27 mouse cellular contexts compared by ENCODE assay signal in genomic region chr8:64820940-64821339, GRCm38 (mm10). TPM values are rescaled to one million over a fixed set of nuclear protein-coding genes. Genes with fewer than 3 reads are reported as not detected.
DNase-seq lines count a peak whose midpoint lies in the region; ATAC-seq and TF ChIP-seq lines count a peak whose summit lies in the region.
"Had no signal": no experiment of that assay in that cellular context is flagged by ENCODE, and none has a peak within 500 bp of the region (broad histone marks: within the 10 kb centered on the region; RNA-seq: fewer than 3 reads in every experiment).

No protein-coding gene starts in this region.

- no peak for DNase-seq in heart, postnatal 36 days
- DNase-seq in testis, postnatal 14 days (ENCODE audit: low spot score), result peak; percentile 31
- no peak for DNase-seq in testis, postnatal 10 days (ENCODE audit: low spot score)
- DNase-seq in gastrocnemius, postnatal 36 days, result no peak
- DNase-seq in kidney, adult 2 months, result no peak
- DNase-seq: adrenal gland, postnatal 25 days; cerebellum, adult 9-11 months; gastrocnemius, postnatal 14 days; kidney, adult 11 months; liver; lung, postnatal 36 days; retina, postnatal 1 day; right cerebral cortex, postnatal 25 days; thymus, adult 2 months had no signal

- 68% methylated on average over 4 of the region's 4 CpGs for WGBS in heart, embryonic 13.5 days
- WGBS in intestine, postnatal 0 days, result 80% methylated on average over 4 of the region's 4 CpGs
- 97% methylated on average over 4 of the region's 4 CpGs for WGBS in kidney, adult 2 months

- H3ac ChIP-seq in myocyte (ENCODE audit: control insufficient read depth, insufficient read length), result no peak overlapping the region

- no peak overlapping the region for H3K4me3 ChIP-seq in heart, embryonic 13.5 days
- H3K4me3 ChIP-seq in intestine, postnatal 0 days (ENCODE audit: low read depth, low read length), result no peak overlapping the region
- H3K4me3 ChIP-seq in myocyte, result no peak overlapping the region
- H3K4me3 ChIP-seq in kidney, adult 2 months (ENCODE audit: insufficient read depth, low read depth, low read length), result no peak overlapping the region
- H3K4me3 ChIP-seq: embryonic facial prominence, embryonic 10.5 days; heart, embryonic 10.5 days; limb, embryonic 10.5 days; liver, embryonic 15.5 days; lung, embryonic 15.5 days; midbrain, embryonic 12.5 days; neural tube, embryonic 12.5 days had no signal

- 0 out of 2 replicates have a peak overlapping the region, but pooled peaks have one; percentile 24 for H3K27ac ChIP-seq in heart, embryonic 13.5 days (replicated peaks)
- H3K27ac ChIP-seq in intestine, postnatal 0 days (ENCODE audit: low read depth, low read length), result no peak overlapping the region
- H3K27ac ChIP-seq in kidney, adult 2 months (ENCODE audit: insufficient read depth, low read depth, low read length), result no peak overlapping the region
- H3K27ac ChIP-seq: embryonic facial prominence, embryonic 10.5 days; heart, embryonic 10.5 days; kidney, postnatal 0 days; limb, embryonic 10.5 days; liver, embryonic 15.5 days; lung, embryonic 15.5 days; midbrain, embryonic 12.5 days; neural tube, embryonic 12.5 days had no signal

- peaks cover 11% of the 10 kb centered on the region for H3K4me1 ChIP-seq in heart, embryonic 13.5 days
- no peaks in the 10 kb centered on the region; the same call in 1 of the 2 replicates for H3K4me1 ChIP-seq in intestine, postnatal 0 days (replicated peaks; ENCODE audit: control insufficient read depth, insufficient read depth, low read length)
- H3K4me1 ChIP-seq in kidney, adult 2 months (ENCODE audit: control insufficient read depth, insufficient read depth, low read length), result no peaks in the 10 kb centered on the region
- H3K4me1 ChIP-seq: embryonic facial prominence, embryonic 10.5 days; limb, embryonic 10.5 days; liver, embryonic 15.5 days; lung, embryonic 15.5 days; neural tube, embryonic 12.5 days had no signal

- no peaks in the 10 kb centered on the region for H3K79me2 ChIP-seq in myocyte (ENCODE audit: control insufficient read depth, insufficient read depth)

- no peak overlapping the region for H3K4me2 ChIP-seq in heart, embryonic 13.5 days
- no peak overlapping the region for H3K4me2 ChIP-seq in intestine, postnatal 0 days (replicated peaks; ENCODE audit: low read depth)
- H3K4me2 ChIP-seq in myocyte (ENCODE audit: low read depth), result no peak overlapping the region
- H3K4me2 ChIP-seq: liver, embryonic 15.5 days; lung, embryonic 15.5 days; midbrain, embryonic 12.5 days; neural tube, embryonic 12.5 days had no signal

- no peak overlapping the region for H3K9ac ChIP-seq in heart, embryonic 13.5 days
- no peak overlapping the region for H3K9ac ChIP-seq in intestine, postnatal 0 days (ENCODE audit: low read depth, low read length)
- H3K9ac ChIP-seq: liver, embryonic 15.5 days; lung, embryonic 15.5 days; midbrain, embryonic 12.5 days; neural tube, embryonic 12.5 days had no signal

- intact Hi-C loops in heart, postnatal 36 days (cut with DNase I), result no loop called here
- intact Hi-C loops in gastrocnemius, postnatal 36 days (cut with DNase I), result no loop called here

- ATAC-seq in heart, embryonic 13.5 days (ENCODE audit: extremely low read depth, insufficient number of reproducible peaks, low FRiP score, low TSS enrichment), result no peak
- ATAC-seq in intestine, postnatal 0 days, result peak; percentile 69; the same call in 1 of the 2 replicates
- ATAC-seq: forebrain, embryonic 16.5 days; hindbrain, embryonic 16.5 days had no signal

- H3K27me3 ChIP-seq in heart, embryonic 13.5 days (replicated peaks), result no peaks in the 10 kb centered on the region
- H3K27me3 ChIP-seq in intestine, postnatal 0 days (replicated peaks; ENCODE audit: control insufficient read depth, insufficient read depth, low read length), result no peaks in the 10 kb centered on the region
- no peaks in the 10 kb centered on the region for H3K27me3 ChIP-seq in myocyte (ENCODE audit: control insufficient read depth, insufficient read depth, insufficient read length)
- no peaks in the 10 kb centered on the region for H3K27me3 ChIP-seq in kidney, adult 2 months (replicated peaks; ENCODE audit: control insufficient read depth, insufficient read depth, low read length)
- H3K27me3 ChIP-seq: liver, embryonic 15.5 days; lung, embryonic 15.5 days; midbrain, embryonic 12.5 days; neural tube, embryonic 12.5 days had no signal

- peaks cover 10% of the 10 kb centered on the region; the same call in 1 of the 2 replicates for H3K36me3 ChIP-seq in heart, embryonic 13.5 days
- H3K36me3 ChIP-seq in intestine, postnatal 0 days (ENCODE audit: control insufficient read depth, insufficient read depth), result peaks cover 14% of the 10 kb centered on the region
- no peaks in the 10 kb centered on the region for H3K36me3 ChIP-seq in myocyte (ENCODE audit: control insufficient read depth, insufficient read depth)
- H3K36me3 ChIP-seq in kidney, adult 2 months (ENCODE audit: control insufficient read depth, insufficient read depth, low read length), result no peaks in the 10 kb centered on the region

- TF ChIP-seq POLR2A in myocyte (IDR thresholded peaks at IDR 0.05; ENCODE audit: insufficient read length, low read depth), result no peak
- TF ChIP-seq POLR2A in kidney, adult 2 months (IDR thresholded peaks at IDR 0.05; ENCODE audit: low read depth, low read length), result no peak

- H3K9me3 ChIP-seq in heart, embryonic 13.5 days, result no peaks in the 10 kb centered on the region
- H3K9me3 ChIP-seq in intestine, postnatal 0 days (ENCODE audit: control insufficient read depth), result no peaks in the 10 kb centered on the region
- H3K9me3 ChIP-seq: embryonic facial prominence, embryonic 10.5 days; heart, embryonic 10.5 days; limb, embryonic 10.5 days; liver, embryonic 15.5 days; lung, embryonic 15.5 days; midbrain, embryonic 12.5 days; neural tube, embryonic 12.5 days had no signal

- TF ChIP-seq CTCF in intestine, postnatal 0 days (IDR thresholded peaks at IDR 0.05; ENCODE audit: low read depth), result no peak
- no peak for TF ChIP-seq CTCF in kidney, adult 2 months (conservative IDR thresholded peaks at IDR 0.05; ENCODE audit: insufficient read depth, insufficient read length, low read depth, low read length)

TF ChIP-seq in myocyte, 11 proteins besides CTCF, POLR2A, EP300 and RAD21:
- TF ChIP-seq CEBPB (IDR thresholded peaks at IDR 0.05; ENCODE audit: insufficient read depth, poor library complexity, severe bottlenecking), result peak; percentile 60; the same call in 1 of the 2 replicates
- no peak for TF ChIP-seq REST (IDR thresholded peaks at IDR 0.05; ENCODE audit: insufficient read depth, insufficient read length)
- TF ChIP-seq POLR2AphosphoS2 (IDR thresholded peaks at IDR 0.05; ENCODE audit: insufficient read length, low read depth), result no peak
- TF ChIP-seq TCF12 (IDR thresholded peaks at IDR 0.05; ENCODE audit: insufficient read depth, poor library complexity, severe bottlenecking), result no peak
- no peak for TF ChIP-seq MYOG (IDR thresholded peaks at IDR 0.05; ENCODE audit: control insufficient read depth in 1 of 3, insufficient read depth in 1 of 3, insufficient read length in 2 of 3, low read depth in 2 of 3)
- no peak for TF ChIP-seq USF1 (IDR thresholded peaks at IDR 0.05; ENCODE audit: low read depth)

RNA-seq across cellular contexts. Expression of gene Klhl2, which starts 28.9 kb away (rescaled TPM):
- polyA plus RNA-seq in heart, embryonic 13.5 days (2015; fragmentation: Nextera tagmentation; extraction: Ambion mirVana), result 5.4 and 8.6 TPM in 2 replicates
- 10 to 100 TPM; 13.3 to 17.2 TPM for total RNA-seq in heart, postnatal 36 days (2021)
- polyA plus RNA-seq in intestine, postnatal 0 days (2015; fragmentation: Nextera tagmentation; extraction: Ambion mirVana), result 9.9 and 10.7 TPM in 2 replicates
- polyA plus RNA-seq in myocyte (2012; fragmentation: generic; extraction: Trizol), result 6.7 TPM
- 1 to 10 TPM; 4.8 to 8.3 TPM for total RNA-seq in gastrocnemius, postnatal 36 days (2021)
- polyA plus RNA-seq in kidney, adult 2 months (2012; rRNA removed), result 14.0 and 15.6 TPM in 2 replicates
